Mouse (Mus musculus) thymus, adult 2 months (tissue): ENCODE data around the gene Eml2.

Source experiments
- CTCF ChIP-seq: fragments of 200-500 bp; IDR thresholded peaks from 2 replicates; pipeline ENCODE4 v1.5.1; 2012; ENCODE audit warnings: mild to moderate bottlenecking, control low read depth, low read length, moderate library complexity, borderline replicate concordance; ENCODE audit not compliant: control insufficient read depth, poor library complexity, insufficient read depth; ENCODE audit errors: extremely low read depth
- POLR2A ChIP-seq: fragments of 200-500 bp; IDR thresholded peaks from 2 replicates; pipeline ENCODE4 v1.6.1; 2012; ENCODE audit warnings: mild to moderate bottlenecking, low read length, control low read depth, moderate library complexity; ENCODE audit not compliant: control insufficient read depth, poor library complexity, insufficient read depth; ENCODE audit errors: extremely low read depth

DNA sequence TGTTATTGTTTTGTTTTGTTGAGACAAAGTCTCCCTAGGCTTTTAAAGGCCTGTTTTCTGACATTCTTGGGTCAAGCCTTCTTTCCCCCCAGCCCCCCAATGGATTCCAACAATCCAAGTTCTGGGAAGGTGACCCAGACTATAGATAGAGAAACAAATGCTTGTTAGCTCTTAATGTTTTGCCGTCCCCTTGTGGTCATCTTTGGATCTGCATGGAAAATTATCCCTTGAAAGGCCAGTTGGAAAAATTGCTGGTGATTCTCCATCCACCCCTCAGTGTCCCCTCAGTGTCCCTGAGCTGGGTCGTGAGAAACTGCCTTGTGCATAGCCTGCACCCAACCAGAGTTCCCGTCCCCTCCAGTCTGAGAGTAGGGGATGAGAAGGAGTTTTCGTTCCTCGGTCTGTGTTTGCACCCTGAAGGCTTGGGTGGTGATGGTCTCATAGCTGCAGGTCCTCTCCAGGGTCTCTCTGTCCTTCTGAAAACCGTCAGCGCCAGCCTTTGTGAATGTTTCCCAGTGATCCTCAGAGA, 32.8 kb downstream of the Eml2 start:
- no peak for TF ChIP-seq CTCF
- no peak for TF ChIP-seq POLR2A
